Mouse (Mus musculus) intestine, postnatal 0 days (tissue): ENCODE results near the gene Tardbp. TPM values are rescaled to one million over a fixed set of nuclear protein-coding genes. Genes with fewer than 3 reads are reported as not detected.

Experiments
- ATAC-seq: fragments of 200-750 bp; cut with Nextera tagmentation; 2 replicates; pipeline ENCODE4 v1.8.0; 2017; ENCODE audit warnings: mild to moderate bottlenecking, moderate TSS enrichment, moderate library complexity
- H3K27ac ChIP-seq: fragments of 300-500 bp; sonication (generic); 2 replicates; pipeline ENCODE4 v1.5.1; 2014; ENCODE audit warnings: mild to moderate bottlenecking, low read depth, low read length, moderate library complexity
- H3K27me3 ChIP-seq: fragments of 300-500 bp; sonication (generic); replicated peaks from 2 replicates; pipeline ENCODE4 v1.6.1; 2014; ENCODE audit warnings: low read length, mixed read lengths; ENCODE audit not compliant: control insufficient read depth, insufficient read depth
- H3K36me3 ChIP-seq: fragments of 300-500 bp; sonication (generic); 2 replicates; pipeline ENCODE4 v1.6.1; 2014; ENCODE audit warnings: mild to moderate bottlenecking, moderate library complexity; ENCODE audit not compliant: control insufficient read depth, insufficient read depth
- H3K4me1 ChIP-seq: fragments of 300-500 bp; sonication (generic); replicated peaks from 2 replicates; pipeline ENCODE4 v1.6.1; 2014; ENCODE audit warnings: antibody characterized with exemption, low read length, mixed read lengths; ENCODE audit not compliant: control insufficient read depth, insufficient read depth
- H3K4me2 ChIP-seq: fragments of 300-500 bp; sonication (generic); replicated peaks from 2 replicates; pipeline ENCODE4 v1.6.1; 2014; ENCODE audit warnings: low read depth, mild to moderate bottlenecking, moderate library complexity
- H3K4me3 ChIP-seq: fragments of 300-500 bp; sonication (generic); 2 replicates; pipeline ENCODE4 v1.5.1; 2014; ENCODE audit warnings: low read depth, low read length
- H3K9ac ChIP-seq: fragments of 300-500 bp; sonication (generic); 2 replicates; pipeline ENCODE4 v1.6.1; 2014; ENCODE audit warnings: mild to moderate bottlenecking, low read depth, low read length
- H3K9me3 ChIP-seq: fragments of 300-500 bp; sonication (generic); 2 replicates; pipeline ENCODE4 v1.6.1; 2016; ENCODE audit warnings: mixed run types; ENCODE audit not compliant: control insufficient read depth
- CTCF ChIP-seq: sonication (generic); IDR thresholded peaks from 2 replicates; pipeline ENCODE4 v1.5.1; 2016; ENCODE audit warnings: low read depth, mild to moderate bottlenecking, control low read depth, antibody characterized with exemption, moderate library complexity
- WGBS: fragments of 180-500 bp; shearing (Covaris S2); extraction: QIAGEN DNeasy Blood & Tissue Kit; methylation state at CpG from one replicate; pipeline ENCODE4 v1.1.7; 2014; 5-methylcytosine and 5-hydroxymethylcytosine counted together
- polyA plus RNA-seq: library from polyadenylated mRNA; unstranded; fragments of >200 nt; fragmentation: Nextera tagmentation; extraction: Ambion mirVana; gene quantifications from 2 replicates; pipeline ENCODE4 v1.2.1, GENCODE M21; 2015

Gene Tardbp
- polyA plus RNA-seq, 1 experiment from 2014 or later = 113 TPM

DNA sequence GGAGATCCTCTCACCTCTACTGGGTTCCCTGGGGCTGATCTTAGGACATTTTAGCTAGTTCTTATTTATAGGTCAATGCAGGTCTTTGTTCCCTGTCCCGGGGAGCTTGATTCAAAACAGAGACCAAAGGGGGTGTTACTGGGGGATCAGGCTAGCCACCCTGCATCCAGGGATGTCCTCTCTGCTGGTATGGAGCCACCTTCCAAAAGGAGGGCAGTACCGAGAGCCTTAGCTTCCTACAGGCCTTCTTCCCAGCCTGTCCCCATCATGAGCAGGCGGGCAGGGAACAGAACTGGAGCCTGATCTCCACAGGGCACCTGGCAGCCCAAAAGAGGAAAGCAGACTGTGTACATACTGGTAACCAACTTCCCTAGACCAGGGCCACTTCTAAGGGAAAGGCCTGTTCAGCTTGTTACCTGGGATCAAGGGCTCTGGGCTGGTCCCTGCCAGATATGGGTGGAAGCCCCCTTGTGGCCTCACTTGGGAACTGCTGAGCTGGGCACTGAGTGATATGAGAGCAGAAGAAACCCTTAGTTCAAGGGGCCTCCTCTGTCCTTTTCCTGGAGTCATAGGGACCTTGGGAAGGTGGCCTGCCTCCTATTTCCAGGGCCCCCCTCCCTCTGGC, 22.2 kb downstream of the Tardbp start:
- Histone ChIP-seq H3K9me3 (no peaks in the 10 kb centered on the region), H3K27ac (no peak overlapping the region), H3K36me3 (no peaks in the 10 kb centered on the region), H3K27me3 (no peaks in the 10 kb centered on the region), H3K9ac (no peak overlapping the region), H3K4me3 (no peak overlapping the region), H3K4me1 (no peaks in the 10 kb centered on the region), H3K4me2 (no peak overlapping the region)
- TF ChIP-seq CTCF = peak; percentile 80
- ATAC-seq = no peak; the same call in 1 of the 2 replicates
- WGBS = 85% methylated on average over 3 of the region's 3 CpGs

DNA sequence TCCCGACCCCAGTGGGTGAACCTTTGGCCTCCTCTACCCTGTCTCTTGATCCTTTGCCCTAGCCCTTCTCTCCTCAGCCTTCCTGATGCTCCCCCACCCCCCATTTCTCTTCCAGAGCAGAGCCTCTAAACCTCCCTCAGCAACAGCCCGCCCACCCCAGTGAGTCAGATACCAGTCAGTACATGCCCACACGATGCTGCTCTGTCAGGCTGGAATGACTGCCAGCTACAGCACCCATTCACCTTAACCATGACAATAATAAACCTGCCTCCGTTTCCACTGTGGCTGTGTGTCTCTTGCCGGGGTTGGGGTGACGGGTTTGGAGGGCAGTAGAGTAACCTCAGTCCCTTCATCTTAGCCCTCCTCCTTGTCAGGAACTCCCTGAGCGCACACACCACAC, 22.7 kb downstream of the Tardbp start:
- Histone ChIP-seq H3K4me2 (no peak overlapping the region), H3K9ac (no peak overlapping the region), H3K4me3 (no peak overlapping the region), H3K4me1 (no peaks in the 10 kb centered on the region), H3K36me3 (no peaks in the 10 kb centered on the region), H3K27me3 (no peaks in the 10 kb centered on the region), H3K27ac (no peak overlapping the region), H3K9me3 (no peaks in the 10 kb centered on the region)
- no peak for TF ChIP-seq CTCF
- WGBS = 81% methylated on average over 7 of the region's 7 CpGs
- no peak for ATAC-seq

DNA sequence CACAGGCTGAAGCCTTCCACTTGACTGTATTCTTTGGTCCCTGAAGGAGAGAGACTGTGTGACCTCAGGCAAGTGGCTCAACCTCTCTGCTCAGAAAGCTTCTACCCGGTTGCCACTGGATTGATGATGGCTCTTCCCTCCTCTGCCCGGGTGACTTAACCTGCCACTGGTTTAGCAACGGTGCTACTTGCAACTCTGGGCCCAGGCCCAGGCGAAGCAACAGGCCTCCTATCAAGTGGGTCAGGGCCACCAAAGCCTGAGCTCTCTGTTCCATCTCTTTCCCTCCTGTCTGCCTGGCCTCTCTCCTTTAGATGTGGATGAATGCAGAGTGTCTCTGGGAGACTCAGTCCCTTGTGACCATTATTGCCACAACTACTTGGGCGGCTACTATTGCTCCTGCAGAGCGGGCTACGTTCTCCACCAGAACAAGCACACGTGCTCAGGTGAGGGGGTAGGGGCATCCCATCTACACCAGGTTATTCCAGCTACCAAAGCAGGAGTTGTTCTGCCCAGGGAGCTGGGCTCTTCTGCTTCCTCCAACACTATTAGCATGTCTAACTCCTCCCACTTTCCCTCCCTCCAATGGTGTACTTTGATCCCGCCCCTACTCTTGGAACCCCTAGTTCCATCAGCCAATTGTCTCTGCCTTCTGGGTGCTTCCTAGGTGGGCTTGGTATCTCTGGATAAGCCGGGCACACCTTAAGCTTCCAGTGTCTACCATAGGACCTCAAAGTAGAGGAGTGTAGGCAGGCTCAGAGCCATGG, 23.3 kb downstream of the Tardbp start:
- H3K27me3 ChIP-seq = no peaks in the 10 kb centered on the region
- ATAC-seq = no peak
- no peak overlapping the region for H3K4me3 ChIP-seq
- no peak overlapping the region for H3K27ac ChIP-seq
- H3K4me1 ChIP-seq = no peaks in the 10 kb centered on the region
- no peaks in the 10 kb centered on the region for H3K9me3 ChIP-seq
- no peak overlapping the region for H3K9ac ChIP-seq
- H3K36me3 ChIP-seq = 0 out of 2 replicates have a peak, but pooled peaks cover 3% of the 10 kb centered on the region
- TF ChIP-seq CTCF = no peak
- no peak overlapping the region for H3K4me2 ChIP-seq
- 74% methylated on average over 10 of the region's 10 CpGs for WGBS

DNA sequence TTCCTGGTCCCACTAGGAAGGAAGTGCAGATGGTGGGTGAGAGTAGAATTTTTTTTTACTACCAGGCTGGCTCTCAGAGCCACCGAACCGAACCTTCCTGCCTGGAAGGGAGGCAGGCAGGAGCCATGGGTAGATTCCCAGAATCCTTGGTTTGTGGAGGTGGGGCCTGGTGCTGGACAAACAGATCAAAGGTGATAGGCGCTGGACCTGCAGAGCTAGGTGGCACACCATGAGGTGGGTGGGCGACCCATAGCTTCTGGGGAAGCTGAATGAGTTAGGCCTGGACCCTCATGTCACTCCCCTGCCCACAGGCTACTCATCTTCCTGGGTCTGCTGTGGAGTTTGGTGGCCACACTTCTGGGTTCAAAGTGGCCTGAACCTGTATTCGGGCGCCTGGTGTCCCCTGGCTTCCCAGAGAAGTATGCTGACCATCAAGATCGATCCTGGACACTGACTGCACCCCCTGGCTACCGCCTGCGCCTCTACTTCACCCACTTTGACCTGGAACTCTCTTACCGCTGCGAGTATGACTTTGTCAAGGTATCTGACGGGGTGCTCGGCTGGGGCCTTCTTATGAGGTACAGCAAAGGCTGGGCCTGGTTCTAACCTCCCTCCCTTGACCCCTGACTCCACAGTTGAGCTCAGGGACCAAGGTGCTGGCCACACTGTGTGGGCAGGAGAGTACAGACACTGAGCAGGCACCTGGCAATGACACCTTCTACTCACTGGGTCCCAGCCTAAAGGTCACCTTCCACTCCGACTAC, 24.3 kb downstream of the Tardbp start, which contains the start of gene Masp2:
Gene Masp2 (plus strand): TSS at position 198 of the 764 bp plus-strand sequence.
- ATAC-seq = no peak
- 0 out of 2 replicates have a peak, but pooled peaks cover 4% of the 10 kb centered on the region for H3K36me3 ChIP-seq
- H3K9me3 ChIP-seq = no peaks in the 10 kb centered on the region
- H3K9ac ChIP-seq = no peak within 1 kb of the TSS
- no peaks in the 10 kb centered on the region for H3K4me1 ChIP-seq
- TF ChIP-seq CTCF = no peak
- H3K4me3 ChIP-seq = no peak within 1 kb of the TSS
- H3K27ac ChIP-seq = no peak within 1 kb of the TSS
- no peaks in the 10 kb centered on the region for H3K27me3 ChIP-seq
- WGBS = 81% methylated on average over 14 of the region's 14 CpGs
- no peak within 1 kb of the TSS for H3K4me2 ChIP-seq

DNA sequence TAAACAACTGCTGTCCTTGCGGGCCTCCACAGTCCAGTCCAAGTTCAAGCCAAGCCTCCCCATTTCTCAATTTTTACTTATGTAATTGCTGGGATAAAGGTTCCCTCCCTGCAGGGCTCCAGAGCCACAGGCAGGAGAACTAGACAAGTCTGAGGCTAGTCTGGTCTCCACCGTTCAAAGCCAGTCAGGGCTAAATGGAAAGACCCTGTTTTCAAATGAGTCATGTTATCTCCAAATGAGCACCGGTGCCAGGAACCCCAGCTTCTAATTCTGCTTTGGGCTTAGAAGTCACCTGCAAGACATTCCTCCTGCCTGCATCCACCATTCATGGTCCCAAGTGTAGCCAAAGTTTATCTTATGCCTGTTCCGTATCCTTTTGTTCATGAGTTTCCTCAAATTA, 24.9 kb downstream of the Tardbp start:
- 0 out of 2 replicates have a peak, but pooled peaks cover 4% of the 10 kb centered on the region for H3K36me3 ChIP-seq
- H3K9ac ChIP-seq = no peak overlapping the region
- no peak overlapping the region for H3K27ac ChIP-seq
- H3K9me3 ChIP-seq = no peaks in the 10 kb centered on the region
- 78% methylated on average over 4 of the region's 4 CpGs for WGBS
- ATAC-seq = no peak
- no peaks in the 10 kb centered on the region for H3K27me3 ChIP-seq
- H3K4me3 ChIP-seq = no peak overlapping the region
- H3K4me2 ChIP-seq = no peak overlapping the region
- TF ChIP-seq CTCF = no peak
- no peaks in the 10 kb centered on the region for H3K4me1 ChIP-seq

DNA sequence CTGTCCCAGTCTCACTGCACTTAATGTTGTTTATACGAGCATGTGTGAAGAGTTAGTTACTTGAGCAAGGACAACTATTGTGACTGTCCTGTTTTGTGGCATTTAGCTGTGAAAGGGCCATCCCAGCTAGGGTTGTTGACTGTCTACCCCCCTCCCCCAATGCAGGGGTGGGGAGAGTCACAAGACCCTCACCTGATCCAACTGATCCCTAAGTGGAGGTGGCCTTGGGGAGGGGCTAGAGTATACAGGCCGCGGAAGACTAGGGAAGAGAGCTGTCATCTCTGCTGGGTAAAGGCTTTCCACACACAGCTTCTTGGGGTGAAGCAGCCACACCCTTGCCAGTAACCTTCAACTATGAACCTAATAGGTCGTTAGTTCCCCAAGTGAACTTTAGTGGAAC, 26.5 kb downstream of the Tardbp start:
- H3K27ac ChIP-seq = no peak overlapping the region
- WGBS = 67% methylated on average over 4 of the region's 4 CpGs
- no peak overlapping the region for H3K9ac ChIP-seq
- H3K36me3 ChIP-seq = peaks cover 15% of the 10 kb centered on the region; the same call in 1 of the 2 replicates
- no peak for ATAC-seq
- TF ChIP-seq CTCF = no peak
- H3K4me3 ChIP-seq = no peak overlapping the region
- H3K4me2 ChIP-seq = no peak overlapping the region
- H3K27me3 ChIP-seq = no peaks in the 10 kb centered on the region
- H3K9me3 ChIP-seq = no peaks in the 10 kb centered on the region
- H3K4me1 ChIP-seq = no peaks in the 10 kb centered on the region
